Mouse (Mus musculus) C2C12 (cell line): ENCODE results near the gene Diras1.

Experiments
- CEBPB ChIP-seq: IDR thresholded peaks from one replicate; pipeline ENCODE4 v1.6.1; 2011; ENCODE audit warnings: low read depth, mild to moderate bottlenecking, control low read depth, moderate library complexity
- CTCF ChIP-seq: IDR thresholded peaks from one replicate; pipeline ENCODE4 v1.5.1; 2011; ENCODE audit not compliant: control insufficient read depth, insufficient read depth, insufficient read length
- USF1 ChIP-seq: IDR thresholded peaks from one replicate; pipeline ENCODE4 v1.6.1; 2011; ENCODE audit warnings: low read depth, mild to moderate bottlenecking, control low read depth, moderate library complexity

- TF ChIP-seq CTCF (no peak), CEBPB (no peak), USF1 (no peak)
Observed at GRCm38 (mm10) chr10:81026857-81027256, 1.4 kb upstream of the Diras1 start.
